Mouse (Mus musculus): ENCODE data around the gene Lhfpl2.

Lhfpl2 gene

DNA sequence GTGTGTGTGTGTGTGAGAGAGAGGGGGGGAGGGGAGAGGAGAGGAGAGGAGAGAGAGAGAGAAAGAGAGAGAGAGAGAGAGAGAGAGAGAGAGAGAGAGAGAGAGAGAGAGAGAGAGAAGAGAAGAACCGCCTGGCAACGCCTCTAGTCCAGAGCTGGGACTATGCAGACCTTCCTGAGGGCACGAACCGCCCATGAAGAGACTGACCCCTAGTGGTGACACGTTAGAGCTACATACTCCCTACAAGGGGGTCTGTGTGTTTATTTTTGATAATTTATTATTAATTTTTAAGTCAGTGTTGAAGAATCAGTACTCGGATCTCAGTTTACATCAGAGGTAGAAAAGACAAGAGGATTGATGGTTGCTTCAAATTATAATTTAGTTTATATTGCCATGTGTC is 147.6 kb downstream of the Lhfpl2 start:
- in situ Hi-C loops (cut with MboI; ENCODE audit: unreplicated experiment in 2 of 2) = no loop called here

DNA sequence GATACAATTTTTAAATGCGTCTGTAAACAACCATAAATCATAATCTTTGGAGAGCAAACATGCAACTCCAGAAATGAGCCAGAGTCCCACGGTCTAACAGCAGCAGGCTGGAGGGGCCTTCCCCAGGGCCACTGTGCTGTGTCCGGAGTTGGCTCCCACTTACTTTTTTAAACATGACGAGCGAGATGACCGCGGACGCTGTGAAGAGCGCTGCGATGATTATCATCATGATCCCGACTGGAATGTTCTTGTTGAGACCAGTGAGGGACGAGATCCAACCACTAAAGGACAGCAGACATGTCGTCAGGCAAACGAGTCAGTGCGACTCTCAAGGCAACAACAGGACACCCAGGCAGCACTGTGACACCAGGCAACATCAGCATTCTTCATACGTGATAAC is 150.4 kb downstream of the Lhfpl2 start:
- in situ Hi-C loops (cut with MboI; ENCODE audit: unreplicated experiment in 2 of 2) = no loop called here

- in situ Hi-C loops (cut with MboI; ENCODE audit: unreplicated experiment in 2 of 2) = no loop called here
Observed at GRCm38 (mm10) chr13:94208892-94209291, 151.3 kb downstream of the Lhfpl2 start.

GRCm38 (mm10) chr13:94211236-94212119 is 153.9 kb downstream of the Lhfpl2 start:
- in situ Hi-C loops (cut with MboI; ENCODE audit: unreplicated experiment in 2 of 2) = no loop called here

DNA sequence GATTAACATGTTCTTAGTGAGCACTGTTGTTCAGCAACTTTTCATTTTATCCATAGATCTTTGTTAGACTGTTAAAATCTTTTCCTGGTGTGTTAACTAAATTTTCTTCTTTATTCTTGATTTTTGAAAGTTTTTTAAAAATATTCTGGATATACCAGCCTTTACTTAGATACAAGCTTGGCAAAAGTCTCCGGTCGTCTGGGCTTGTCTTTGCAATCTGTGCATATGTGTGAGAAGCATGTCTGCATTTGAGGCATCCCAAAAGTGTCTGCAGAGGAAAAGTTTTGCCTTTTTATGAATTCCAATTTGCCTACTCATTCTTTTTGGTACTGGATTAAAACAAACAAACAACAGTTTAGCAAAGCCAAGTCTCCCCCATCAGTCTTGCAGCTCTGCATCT is 154.6 kb downstream of the Lhfpl2 start:
- in situ Hi-C loops (cut with MboI; ENCODE audit: unreplicated experiment in 2 of 2) = no loop called here

GRCm38 (mm10) chr13:94212716-94213115 is 155.1 kb downstream of the Lhfpl2 start:
- in situ Hi-C loops (cut with MboI; ENCODE audit: unreplicated experiment in 2 of 2) = no loop called here

GRCm38 (mm10) chr13:94223609-94224008 is 166.0 kb downstream of the Lhfpl2 start:
- in situ Hi-C loops (cut with MboI; ENCODE audit: unreplicated experiment in 2 of 2) = no loop called here

- in situ Hi-C loops (cut with MboI; ENCODE audit: unreplicated experiment in 2 of 2) = no loop called here
Observed at GRCm38 (mm10) chr13:94224717-94225705, 167.4 kb downstream of the Lhfpl2 start.

GRCm38 (mm10) chr13:94231871-94232270 is 174.3 kb downstream of the Lhfpl2 start:
- in situ Hi-C loops (cut with MboI; ENCODE audit: unreplicated experiment in 2 of 2) = no loop called here

DNA sequence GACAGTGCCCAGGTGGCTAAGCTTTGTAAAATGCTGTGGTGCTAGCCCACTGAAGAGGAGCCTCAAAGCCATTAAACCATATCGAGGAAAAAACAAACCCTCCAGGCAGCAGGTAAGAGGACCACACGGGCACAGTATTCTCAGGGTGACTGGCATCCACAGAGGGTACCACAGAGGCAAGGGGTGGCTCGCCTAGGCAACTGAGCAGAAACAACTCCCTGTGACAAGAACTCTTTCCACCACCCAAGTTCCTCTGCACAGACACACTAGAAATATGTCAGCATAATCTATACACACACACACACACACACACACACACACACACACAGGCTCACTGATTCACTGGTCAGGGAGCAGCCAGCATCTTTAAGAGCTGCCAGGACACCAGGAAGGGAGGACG is 181.9 kb downstream of the Lhfpl2 start:
- in situ Hi-C loops (cut with MboI; ENCODE audit: unreplicated experiment in 2 of 2) = no loop called here

DNA sequence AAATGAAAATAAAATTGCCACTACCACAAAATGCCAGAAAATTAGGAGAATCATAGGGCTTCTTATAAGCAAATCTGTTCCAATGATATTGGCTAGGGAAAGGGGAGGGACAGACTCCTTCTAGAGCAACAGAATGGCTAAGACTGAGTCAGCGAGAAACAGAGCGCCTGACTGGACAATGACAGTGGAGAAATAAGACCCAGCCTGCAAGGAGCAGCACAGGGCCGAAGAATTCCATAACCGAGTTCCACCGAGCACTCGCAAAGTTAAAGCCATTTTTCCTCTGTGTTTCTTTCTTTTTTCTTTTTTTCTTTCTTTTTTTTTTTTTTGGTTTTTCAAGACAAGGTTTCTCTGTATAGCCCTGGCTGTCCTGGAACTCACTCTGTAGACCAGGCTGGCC is 182.5 kb downstream of the Lhfpl2 start:
- in situ Hi-C loops (cut with MboI; ENCODE audit: unreplicated experiment in 2 of 2) = no loop called here

GRCm38 (mm10) chr13:94240873-94241272 is 183.3 kb downstream of the Lhfpl2 start:
- in situ Hi-C loops (cut with MboI; ENCODE audit: unreplicated experiment in 2 of 2) = no loop called here

GRCm38 (mm10) chr13:94241892-94242524 is 184.4 kb downstream of the Lhfpl2 start:
- in situ Hi-C loops (cut with MboI; ENCODE audit: unreplicated experiment in 2 of 2) = no loop called here

DNA sequence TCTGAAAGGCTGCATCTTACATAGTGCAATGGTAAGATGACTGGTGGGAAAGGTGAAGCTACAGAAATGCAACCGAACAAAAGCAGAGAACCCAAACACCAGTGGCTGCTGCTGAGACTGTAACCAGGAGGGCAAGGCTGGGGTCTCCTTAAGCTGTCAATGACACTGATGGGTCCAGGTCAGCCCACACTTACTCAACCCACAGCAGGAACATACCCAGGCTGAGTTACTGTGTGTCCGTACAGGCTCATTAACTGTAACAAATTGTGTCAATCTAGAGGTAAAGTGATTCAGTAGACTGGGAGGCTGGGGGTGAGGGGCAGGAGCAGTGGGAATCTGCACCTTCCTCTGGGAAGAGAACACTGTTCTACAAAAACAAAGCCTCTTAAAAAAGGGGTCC is 185.3 kb downstream of the Lhfpl2 start:
- in situ Hi-C loops (cut with MboI; ENCODE audit: unreplicated experiment in 2 of 2) = no loop called here
